Mouse (Mus musculus): ENCODE measurements around the gene Rbm38. TPM values are rescaled to one million over a fixed set of nuclear protein-coding genes. Genes with fewer than 3 reads are reported as not detected.

The Rbm38 gene
- polyA plus RNA-seq, 1 experiment from 2014 or later, result 27.5 TPM

DNA sequence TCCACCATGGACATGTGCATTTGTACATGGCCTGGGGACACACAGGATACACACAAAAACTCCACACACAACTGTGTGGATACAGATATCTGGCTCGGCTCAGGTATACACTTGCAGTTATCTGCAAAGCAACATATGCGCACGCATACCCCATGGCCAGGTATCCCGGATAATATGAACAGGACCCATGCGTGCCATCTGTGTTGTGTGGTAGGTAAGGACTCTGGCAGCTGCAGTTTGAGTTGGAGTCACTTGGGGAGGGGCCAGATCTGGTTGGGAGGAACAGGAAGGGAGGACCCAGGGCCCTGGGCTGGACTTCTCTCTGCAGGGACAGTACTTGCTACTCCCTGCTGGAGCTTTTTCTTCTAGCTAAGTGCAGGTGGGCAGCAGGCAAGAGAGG is 15.4 kb downstream of the Rbm38 start:
- in situ Hi-C loops (cut with MboI; ENCODE audit: low pct_unique_long_range_greater_than_20kb), result no loop called here
- ChIA-PET CTCF (no interaction called here), POLR2A (no interaction called here)
- no peaks in the 10 kb centered on the region for H3K27me3 ChIP-seq
- DNase-seq (ENCODE audit: low read depth, low spot score) (no peak), ATAC-seq (no peak)
- TF ChIP-seq CTCF (IDR thresholded peaks at IDR 0.05), result no peak

DNA sequence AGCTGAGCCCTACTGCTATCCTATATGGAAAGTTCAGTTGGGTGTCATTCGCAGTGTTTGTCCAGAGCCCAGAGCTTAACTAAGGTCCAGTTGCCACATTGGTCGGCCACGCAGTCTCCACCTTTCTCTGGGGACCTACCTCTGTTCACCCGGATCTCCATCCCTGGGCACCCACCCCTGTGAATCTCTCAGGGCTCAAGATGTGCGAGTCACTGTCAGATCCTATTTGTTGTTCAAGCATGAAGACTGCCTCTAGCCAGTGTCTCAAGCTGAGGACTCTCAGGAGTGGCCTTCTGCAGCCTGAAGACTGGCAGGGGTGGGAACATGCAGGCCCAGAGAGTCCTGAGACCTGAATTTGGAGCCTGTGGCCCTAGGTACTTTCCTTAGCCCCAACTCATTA is 15.8 kb downstream of the Rbm38 start:
- DNase-seq (ENCODE audit: low read depth, low spot score), result no peak
- in situ Hi-C loops (cut with MboI; ENCODE audit: low pct_unique_long_range_greater_than_20kb), result no loop called here
- ChIA-PET POLR2A (no interaction called here), CTCF (interaction anchor here (1.4 kb wide), 1 partner anchor 11 kb away, joined by 4 read pairs; no protein-coding TSS in a partner anchor)
- no peaks in the 10 kb centered on the region for H3K27me3 ChIP-seq
- no peak for ATAC-seq
- TF ChIP-seq CTCF (IDR thresholded peaks at IDR 0.05), result no peak

GRCm38 (mm10) chr2:173036611-173037010 is 16.3 kb downstream of the Rbm38 start:
- POLR2A ChIA-PET, result no interaction called here
- CTCF ChIA-PET, result interaction anchor here (1.4 kb wide), 1 partner anchor 11 kb away, joined by 4 read pairs; no protein-coding TSS in a partner anchor
- no peak for TF ChIP-seq CTCF (IDR thresholded peaks at IDR 0.05)
- DNase-seq (ENCODE audit: low read depth, low spot score) (no peak), ATAC-seq (no peak)
- in situ Hi-C loops (cut with MboI; ENCODE audit: low pct_unique_long_range_greater_than_20kb), result no loop called here
- H3K27me3 ChIP-seq, result no peaks in the 10 kb centered on the region

DNA sequence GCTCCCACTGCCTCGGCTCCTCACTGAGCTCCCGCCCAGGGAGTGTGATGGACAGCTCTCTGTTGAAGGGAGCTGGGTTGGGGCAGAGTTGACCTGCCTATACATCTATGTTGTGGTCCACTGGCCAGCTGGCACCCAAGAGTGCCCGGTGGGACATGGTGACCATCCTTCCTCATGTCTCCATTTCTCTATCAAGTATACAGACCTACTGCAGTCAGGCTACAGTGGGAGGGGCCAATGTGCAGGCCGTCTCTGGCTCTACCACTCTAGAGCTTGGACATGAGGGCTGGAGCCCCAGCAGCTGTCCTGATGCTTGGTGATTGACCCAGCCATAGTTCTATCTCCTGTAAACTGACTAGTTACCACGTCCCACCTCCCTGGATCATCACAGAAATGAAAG is 17.0 kb downstream of the Rbm38 start:
- no peaks in the 10 kb centered on the region for H3K27me3 ChIP-seq
- ChIA-PET CTCF (interaction anchor here (0.9 to 1.4 kb wide), 2 partner anchors 9 to 12 kb away, joined by 4 read pairs; no protein-coding TSS in a partner anchor), POLR2A (no interaction called here)
- ATAC-seq, result no peak
- no peak for TF ChIP-seq CTCF (IDR thresholded peaks at IDR 0.05)
- in situ Hi-C loops (cut with MboI; ENCODE audit: low pct_unique_long_range_greater_than_20kb), result no loop called here
- no peak for DNase-seq (ENCODE audit: low read depth, low spot score)

GRCm38 (mm10) chr2:173037827-173038607 is 17.7 kb downstream of the Rbm38 start:
- CTCF ChIA-PET, result interaction anchor here (0.9 kb wide), 1 partner anchor 9 kb away, joined by 4 read pairs; no protein-coding TSS in a partner anchor

DNA sequence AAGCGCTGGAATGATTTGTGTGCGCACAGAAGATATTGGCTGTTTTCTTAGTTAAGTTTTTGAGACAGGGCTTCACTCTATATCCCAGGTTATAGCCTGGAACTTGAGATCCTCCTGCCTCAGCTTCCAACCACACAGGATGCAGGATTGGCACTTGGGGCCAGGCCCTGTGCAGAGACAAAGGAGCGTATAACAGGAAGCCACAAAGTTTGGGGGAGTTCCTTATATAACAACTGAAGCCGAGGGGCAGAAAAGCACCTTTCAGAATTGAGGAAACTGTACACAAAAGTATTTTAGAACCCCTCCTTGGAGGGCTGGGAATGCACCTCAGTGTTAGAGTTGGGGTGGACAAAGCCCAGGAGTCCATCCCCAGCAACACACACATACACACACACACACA is 18.7 kb downstream of the Rbm38 start:
- ChIA-PET POLR2A (no interaction called here), CTCF (no interaction called here)
- in situ Hi-C loops (cut with MboI; ENCODE audit: low pct_unique_long_range_greater_than_20kb), result no loop called here
- DNase-seq (ENCODE audit: low read depth, low spot score) (no peak), ATAC-seq (no peak)
- TF ChIP-seq CTCF (IDR thresholded peaks at IDR 0.05), result no peak
- no peaks in the 10 kb centered on the region for H3K27me3 ChIP-seq

More at GRCm38 (mm10) chr2:173037827-173038607, 17.7 kb downstream of the Rbm38 start:
- DNase-seq (ENCODE audit: low read depth, low spot score) (no peak), ATAC-seq (no peak)
- H3K27me3 ChIP-seq, result no peaks in the 10 kb centered on the region
- no peak for TF ChIP-seq CTCF (IDR thresholded peaks at IDR 0.05)
- in situ Hi-C loops (cut with MboI; ENCODE audit: low pct_unique_long_range_greater_than_20kb), result no loop called here
- POLR2A ChIA-PET, result no interaction called here

GRCm38 (mm10) chr2:173040803-173041202 is 20.5 kb downstream of the Rbm38 start:
- CTCF ChIA-PET, result interaction anchor here (1.6 kb wide), 1 partner anchor 16 kb away, joined by 5 read pairs; no protein-coding TSS in a partner anchor
- no peaks in the 10 kb centered on the region for H3K27me3 ChIP-seq
- DNase-seq (ENCODE audit: low read depth, low spot score) (no peak), ATAC-seq (no peak)
- no peak for TF ChIP-seq CTCF (IDR thresholded peaks at IDR 0.05)
- in situ Hi-C loops (cut with MboI; ENCODE audit: low pct_unique_long_range_greater_than_20kb), result no loop called here
- POLR2A ChIA-PET, result no interaction called here

- in situ Hi-C loops (cut with MboI; ENCODE audit: low pct_unique_long_range_greater_than_20kb), result no loop called here
- ATAC-seq (no peak), DNase-seq (ENCODE audit: low read depth, low spot score) (no peak)
- ChIA-PET CTCF (no interaction called here), POLR2A (no interaction called here)
- H3K27me3 ChIP-seq, result no peaks in the 10 kb centered on the region
- TF ChIP-seq CTCF (IDR thresholded peaks at IDR 0.05), result no peak
These were observed 20.9 kb downstream of the Rbm38 start for GRCm38 (mm10) chr2:173041242-173041641.

DNA sequence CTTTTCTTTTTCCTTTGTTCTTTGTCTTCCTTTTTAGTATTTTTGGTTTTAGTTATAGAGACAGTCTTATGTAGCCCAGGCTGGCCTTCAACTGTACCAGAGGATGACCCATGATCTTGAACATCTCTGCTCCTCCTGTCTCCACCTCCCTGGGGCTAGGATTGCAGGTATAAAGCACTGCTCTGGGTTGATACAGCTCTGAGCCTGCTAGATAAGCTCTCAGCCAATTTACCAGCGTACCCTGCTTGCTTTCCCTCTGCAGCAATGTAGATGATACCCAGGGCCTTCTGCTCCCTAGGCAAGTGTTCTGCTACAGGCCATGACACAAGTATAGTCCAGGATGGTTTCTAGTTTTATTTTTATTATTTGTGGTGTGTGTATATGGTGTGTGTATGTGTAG is 21.6 kb downstream of the Rbm38 start:
- in situ Hi-C loops (cut with MboI; ENCODE audit: low pct_unique_long_range_greater_than_20kb), result no loop called here
- ChIA-PET CTCF (no interaction called here), POLR2A (no interaction called here)
- H3K27me3 ChIP-seq, result no peaks in the 10 kb centered on the region
- DNase-seq (ENCODE audit: low read depth, low spot score) (no peak), ATAC-seq (no peak)
- no peak for TF ChIP-seq CTCF (IDR thresholded peaks at IDR 0.05)

GRCm38 (mm10) chr2:173042504-173043162 is 22.3 kb downstream of the Rbm38 start:
- ChIA-PET CTCF (interaction anchor here (1.3 kb wide), 1 partner anchor 10 kb away, joined by 3 read pairs; no protein-coding TSS in a partner anchor), POLR2A (no interaction called here)
- H3K27me3 ChIP-seq, result no peaks in the 10 kb centered on the region
- ATAC-seq (peak; percentile 90), DNase-seq (ENCODE audit: low read depth, low spot score) (peak; percentile 69)
- in situ Hi-C loops (cut with MboI; ENCODE audit: low pct_unique_long_range_greater_than_20kb), result no loop called here
- no peak for TF ChIP-seq CTCF (IDR thresholded peaks at IDR 0.05)
